Mouse (Mus musculus) urinary bladder, postnatal 14 days (tissue): Measurements from ENCODE around the gene Nabp1.

ENCODE experiments used
- DNase-seq: peaks from one replicate; pipeline ENCODE4 v3.0.0; 2021; ENCODE audit warnings: low spot score

The Nabp1 gene

DNA sequence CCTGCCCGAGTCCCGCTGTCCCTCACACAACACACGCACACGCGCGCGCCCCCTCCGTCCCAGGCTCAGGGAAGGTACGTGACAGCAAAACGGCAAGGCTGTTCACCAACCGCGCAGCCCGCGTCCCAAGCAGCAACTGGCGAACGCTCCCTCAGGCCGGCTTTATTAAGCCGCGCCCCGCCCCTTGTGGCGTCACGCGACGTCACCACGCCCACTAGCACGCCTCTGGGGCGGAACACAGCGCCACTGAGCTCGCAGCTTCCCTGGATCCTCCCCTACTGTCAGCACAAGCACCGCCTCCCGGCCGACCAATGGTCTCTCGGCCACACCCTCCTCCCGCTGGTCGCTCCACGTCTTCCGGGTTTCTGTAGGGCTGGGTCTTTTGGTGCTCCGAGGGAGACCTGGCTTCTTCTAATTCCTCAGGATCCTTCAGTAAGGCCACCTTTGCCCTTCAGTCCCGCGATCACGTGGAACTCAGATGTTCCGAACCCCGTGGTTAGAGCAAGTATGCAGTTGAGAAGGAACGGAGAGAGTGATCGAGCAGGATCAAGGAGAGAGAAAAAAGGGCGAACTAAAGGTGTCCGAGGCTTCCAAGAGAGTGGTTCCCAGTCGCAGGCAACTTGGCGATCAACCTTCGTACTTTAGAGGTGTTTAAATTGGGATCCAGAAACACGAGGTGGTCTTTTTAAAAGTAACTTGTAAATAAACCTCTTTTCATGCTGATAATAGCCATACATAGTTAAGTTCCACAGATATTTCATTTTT is at the start of gene Nabp1:
Nabp1 (minus strand) TSS at position 164 of the 765 bp plus-strand sequence.
- peak; percentile 99 for DNase-seq

GRCm38 (mm10) chr1:51525563-51526265 is 47.5 kb upstream of the Nabp1 start:
- no peak for DNase-seq

DNA sequence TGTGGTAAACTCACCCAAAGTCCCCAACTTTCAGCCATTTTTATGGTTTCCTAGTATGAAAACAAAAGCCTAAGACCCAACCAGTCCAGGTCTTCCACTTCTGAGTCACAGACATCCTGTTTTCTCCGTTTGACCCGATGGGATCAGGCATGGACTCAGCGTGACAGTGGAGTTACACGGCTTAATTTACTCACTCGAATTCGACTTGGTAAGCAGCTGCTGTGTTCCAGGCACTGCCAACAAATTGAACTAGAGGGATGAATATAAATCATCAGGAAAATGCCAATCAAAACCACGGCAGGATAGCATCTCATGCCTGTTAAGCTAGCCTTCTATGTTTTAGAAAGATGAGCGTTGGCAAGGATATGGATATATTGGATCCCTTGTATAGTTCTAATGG is 43.4 kb upstream of the Nabp1 start:
- no peak for DNase-seq

GRCm38 (mm10) chr1:51520246-51520780 is 42.1 kb upstream of the Nabp1 start:
- no peak for DNase-seq

- DNase-seq: no peak
Measured at GRCm38 (mm10) chr1:51519112-51519511, 40.9 kb upstream of the Nabp1 start.

DNA sequence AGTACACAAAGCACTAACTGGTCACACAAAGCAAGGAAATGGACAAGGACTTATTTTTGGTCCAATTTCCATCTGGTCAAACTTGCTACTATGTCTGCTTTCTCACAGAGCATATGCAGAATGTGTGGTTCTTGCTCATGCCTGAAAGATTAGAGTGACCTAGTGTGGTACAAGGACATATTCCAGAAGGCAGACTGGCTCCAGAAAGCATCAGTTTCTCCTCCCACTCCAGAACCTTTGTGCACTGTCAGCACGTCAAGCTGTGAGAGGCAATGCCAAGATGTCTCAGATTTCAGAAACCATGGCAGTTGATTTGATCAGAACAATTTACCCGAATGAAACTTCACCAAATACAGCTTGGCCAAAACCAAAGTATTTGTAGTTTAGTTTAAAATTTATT is 37.4 kb upstream of the Nabp1 start:
- DNase-seq: no peak

DNA sequence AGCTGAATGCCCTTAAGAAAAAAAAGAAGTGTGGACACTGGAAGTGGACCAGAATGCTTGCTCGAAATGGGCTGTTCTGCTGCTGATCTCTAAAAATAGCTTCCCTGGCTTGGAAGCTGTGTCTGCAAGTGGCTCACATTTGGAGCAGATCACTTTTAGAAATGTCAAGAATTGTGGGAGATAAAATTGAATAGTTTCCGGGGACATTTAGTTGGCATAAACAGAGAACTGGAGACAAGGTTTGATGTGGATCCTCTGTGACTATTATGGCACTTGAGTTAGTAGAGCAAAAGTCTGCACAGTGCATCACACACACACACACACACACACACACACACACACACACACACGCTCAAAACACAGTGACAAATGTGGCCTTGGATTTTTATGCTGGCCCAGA is 36.8 kb upstream of the Nabp1 start:
- DNase-seq: no peak

GRCm38 (mm10) chr1:51514379-51514778 is 36.2 kb upstream of the Nabp1 start:
- DNase-seq: no peak

GRCm38 (mm10) chr1:51513059-51513713 is 35.0 kb upstream of the Nabp1 start:
- no peak for DNase-seq

GRCm38 (mm10) chr1:51512326-51512725 is 34.1 kb upstream of the Nabp1 start:
- DNase-seq: no peak

DNA sequence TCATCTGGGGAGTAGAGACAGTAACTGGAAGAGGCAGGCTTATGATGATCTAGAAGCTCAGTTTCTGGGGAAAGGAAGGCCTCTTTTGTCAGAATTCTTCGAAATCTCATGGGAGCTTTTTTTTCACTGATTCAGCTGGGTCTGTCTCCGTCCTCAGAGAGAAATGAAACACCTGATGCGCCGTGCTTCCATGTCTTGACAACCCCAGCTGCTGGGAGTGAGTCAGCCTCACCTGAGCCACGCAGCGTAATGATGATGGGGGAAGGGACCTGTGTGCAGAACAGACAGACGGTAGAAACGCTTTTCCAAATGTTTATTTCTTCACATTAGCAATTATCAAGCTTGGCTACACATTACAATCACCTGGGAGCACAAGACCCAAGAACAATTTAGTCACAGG is 31.6 kb upstream of the Nabp1 start:
- peak; percentile 18 for DNase-seq

DNA sequence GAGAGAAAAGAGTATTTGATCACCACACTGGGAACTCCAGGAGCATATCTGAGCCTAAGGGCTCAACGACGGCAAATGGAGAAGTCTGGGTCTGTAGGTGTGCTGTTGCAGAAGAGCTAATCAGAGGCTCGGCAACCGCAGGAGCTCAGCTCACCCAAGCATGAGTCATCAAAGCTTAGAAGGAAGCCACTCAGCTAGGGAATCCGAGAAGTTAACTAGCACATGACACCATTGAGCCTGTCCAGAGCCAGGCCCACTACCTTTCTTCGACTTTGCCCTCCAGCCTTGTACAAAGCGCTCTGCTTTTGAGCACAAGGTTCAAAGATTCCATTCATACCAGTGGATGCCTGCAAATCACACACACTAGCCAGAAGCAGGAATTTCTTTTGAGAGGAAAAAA is 30.9 kb upstream of the Nabp1 start:
- DNase-seq: peak; percentile 34

GRCm38 (mm10) chr1:51508543-51508942 is 30.3 kb upstream of the Nabp1 start:
- no peak for DNase-seq

GRCm38 (mm10) chr1:51507436-51507835 is 29.2 kb upstream of the Nabp1 start:
- DNase-seq: no peak

DNA sequence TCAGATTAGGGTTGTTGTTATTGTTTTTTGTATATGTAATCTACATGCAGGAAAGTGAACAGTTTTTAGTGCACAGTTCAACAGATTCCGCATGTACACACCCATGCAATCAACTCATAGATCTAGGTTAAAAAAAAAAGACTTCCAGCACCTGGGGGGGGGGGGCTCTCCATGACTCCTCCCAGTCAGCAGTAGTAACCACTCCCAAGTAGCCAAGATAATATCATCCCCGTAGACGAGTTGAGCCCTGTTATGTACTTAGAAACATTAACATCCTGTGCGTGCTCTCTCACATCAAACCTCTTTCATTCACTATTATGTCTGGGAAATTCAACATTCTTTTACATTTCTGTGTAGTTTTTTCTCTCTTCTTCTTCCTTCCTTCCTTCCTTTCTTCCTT is 28.0 kb upstream of the Nabp1 start:
- no peak for DNase-seq

- no peak for DNase-seq
Measured at GRCm38 (mm10) chr1:51505632-51506031, 27.4 kb upstream of the Nabp1 start.

GRCm38 (mm10) chr1:51503055-51503454 is 24.8 kb upstream of the Nabp1 start:
- DNase-seq: no peak

- DNase-seq: no peak
Measured at GRCm38 (mm10) chr1:51502353-51502752, 24.1 kb upstream of the Nabp1 start.

- no peak for DNase-seq
Measured at GRCm38 (mm10) chr1:51501251-51501650, 23.0 kb upstream of the Nabp1 start.

- no peak for DNase-seq
Measured at GRCm38 (mm10) chr1:51498601-51499098, 20.4 kb upstream of the Nabp1 start.

DNA sequence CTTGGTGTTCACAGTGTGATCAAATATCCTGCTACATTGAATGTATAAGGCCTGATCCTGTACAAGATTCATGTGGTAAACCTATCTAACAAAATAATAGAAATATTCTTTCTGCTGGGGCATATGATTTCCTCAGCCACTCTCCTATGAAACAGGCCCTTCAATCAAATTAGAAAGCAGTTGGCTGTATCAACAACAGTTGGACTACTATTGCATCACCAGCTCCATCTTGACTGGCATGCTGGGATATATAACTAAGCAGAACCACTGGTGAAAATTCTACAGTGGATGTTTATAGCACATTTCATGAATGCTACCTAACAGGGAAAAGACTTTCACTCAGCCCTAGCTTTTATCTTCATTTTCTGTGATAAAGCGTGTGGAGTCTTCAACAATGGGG is 17.9 kb upstream of the Nabp1 start:
- DNase-seq: no peak

- DNase-seq: no peak
Measured at GRCm38 (mm10) chr1:51493592-51494307, 15.5 kb upstream of the Nabp1 start.
